Mouse (Mus musculus): ENCODE results near the gene Dntt.

The Dntt gene

GRCm38 (mm10) chr19:41029219-41029618 lies at the start of gene Dntt:
TSS of gene Dntt (plus strand) at chr19:41029275.
- DNase-seq, result no peak

GRCm38 (mm10) chr19:40980671-40981070 lies 48.4 kb upstream of the Dntt start:
- DNase-seq, result no peak

- no peak for DNase-seq
Observed at GRCm38 (mm10) chr19:40984536-40984935, 44.5 kb upstream of the Dntt start.

- no peak for DNase-seq
Observed at GRCm38 (mm10) chr19:40988856-40989255, 40.2 kb upstream of the Dntt start.

- DNase-seq, result no peak
Observed at GRCm38 (mm10) chr19:40989961-40990600, 39.0 kb upstream of the Dntt start.

- no peak for DNase-seq
Observed at GRCm38 (mm10) chr19:40990781-40991343, 38.2 kb upstream of the Dntt start.

GRCm38 (mm10) chr19:40991626-40992025 lies 37.4 kb upstream of the Dntt start:
- DNase-seq, result no peak

GRCm38 (mm10) chr19:40992096-40992495 lies 37.0 kb upstream of the Dntt start:
- DNase-seq, result no peak

- peak; percentile 13 to 14 for DNase-seq
Observed at GRCm38 (mm10) chr19:40992517-40993044, 36.5 kb upstream of the Dntt start.

- DNase-seq, result no peak
Observed at GRCm38 (mm10) chr19:40993356-40993755, 35.7 kb upstream of the Dntt start.

- peak in 1 of 2 experiments; percentile 53 for DNase-seq
Observed at GRCm38 (mm10) chr19:40994057-40994585, 35.0 kb upstream of the Dntt start, which contains the start of gene Blnk. TSS of gene Blnk (minus strand) at chr19:40994535.

GRCm38 (mm10) chr19:40994911-40995310 lies 34.2 kb upstream of the Dntt start:
- no peak for DNase-seq

- DNase-seq, result peak; percentile 66 to 72
Observed at GRCm38 (mm10) chr19:40995449-40996401, 33.4 kb upstream of the Dntt start.

- no peak for DNase-seq
Observed at GRCm38 (mm10) chr19:40996722-40997121, 32.4 kb upstream of the Dntt start.

GRCm38 (mm10) chr19:40998469-40999170 lies 30.5 kb upstream of the Dntt start:
- DNase-seq, result no peak

- DNase-seq, result no peak
Observed at GRCm38 (mm10) chr19:40999569-40999968, 29.5 kb upstream of the Dntt start.

GRCm38 (mm10) chr19:41003694-41004315 lies 25.3 kb upstream of the Dntt start:
- DNase-seq, result no peak

GRCm38 (mm10) chr19:41006621-41007020 lies 22.5 kb upstream of the Dntt start:
- DNase-seq, result no peak

- DNase-seq, result no peak
Observed at GRCm38 (mm10) chr19:41007326-41007725, 21.7 kb upstream of the Dntt start.

- no peak for DNase-seq
Observed at GRCm38 (mm10) chr19:41007733-41008132, 21.3 kb upstream of the Dntt start.

- no peak for DNase-seq
Observed at GRCm38 (mm10) chr19:41008674-41009395, 20.2 kb upstream of the Dntt start.
